Mouse (Mus musculus): Measurements from ENCODE around the gene Sertad3. TPM values are rescaled to one million over a fixed set of nuclear protein-coding genes. Genes with fewer than 3 reads are reported as not detected.

Sertad3 gene
- polyA plus RNA-seq, 1 experiment from 2014 or later: 22.2 TPM

- Histone ChIP-seq H3K4me2 (replicated peaks; ENCODE audit: low read depth, low read length) (peak overlapping the region; percentile 78), H3K9ac (ENCODE audit: low read depth, low read length) (peak overlapping the region; percentile 64; the same call in 1 of the 2 replicates), H3K4me1 (replicated peaks; ENCODE audit: control insufficient read depth, insufficient read depth, low read length) (peaks cover 2% of the 10 kb centered on the region; the same call in 1 of the 2 replicates), H3K4me3 (ENCODE audit: low read depth, low read length) (peak overlapping the region; percentile 74), H3K36me3 (ENCODE audit: control insufficient read depth, insufficient read depth, low read length) (no peaks in the 10 kb centered on the region), H3K27me3 (ENCODE audit: control insufficient read depth, insufficient read depth, low read length) (no peaks in the 10 kb centered on the region), H3K9me3 (ENCODE audit: control insufficient read depth, low read length) (no peaks in the 10 kb centered on the region), H3K27ac (ENCODE audit: low read depth, low read length) (peak overlapping the region; percentile 88)
- ATAC-seq (ENCODE audit: low FRiP score): peak; percentile 91
- under 1% methylated on average over 23 of the region's 23 CpGs for WGBS
- DNase-seq (ENCODE audit: low spot score): peak; percentile 98
Observed at GRCm38 (mm10) chr7:27474490-27474954, 954 bp downstream of the Sertad3 start.

DNA sequence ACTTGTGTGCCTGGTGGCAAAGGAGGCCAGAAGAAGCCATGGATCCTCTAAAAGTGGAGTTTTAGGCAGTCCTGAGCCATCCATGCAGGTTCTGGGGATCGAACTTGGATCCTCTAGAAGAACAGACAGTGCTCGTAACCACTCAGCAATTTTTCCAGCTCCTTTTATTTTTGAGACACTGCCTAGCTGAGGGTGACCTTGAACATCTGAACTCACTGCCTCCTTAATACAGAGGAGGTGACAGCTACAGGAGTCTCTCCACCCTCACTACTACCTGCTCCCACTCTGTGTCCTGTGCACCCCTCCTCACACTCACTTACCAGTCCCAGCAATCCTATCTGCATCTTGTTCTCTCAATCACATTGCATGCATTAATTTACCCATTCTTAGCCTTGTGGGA, 2.0 kb downstream of the Sertad3 start:
- Histone ChIP-seq H3K36me3 (ENCODE audit: control insufficient read depth, insufficient read depth, low read length) (no peaks in the 10 kb centered on the region), H3K9ac (ENCODE audit: low read depth, low read length) (no peak overlapping the region), H3K4me2 (replicated peaks; ENCODE audit: low read depth, low read length) (no peak overlapping the region), H3K4me1 (replicated peaks; ENCODE audit: control insufficient read depth, insufficient read depth, low read length) (peaks cover 2% of the 10 kb centered on the region; the same call in 1 of the 2 replicates), H3K4me3 (ENCODE audit: low read depth, low read length) (no peak overlapping the region), H3K27me3 (ENCODE audit: control insufficient read depth, insufficient read depth, low read length) (no peaks in the 10 kb centered on the region), H3K27ac (ENCODE audit: low read depth, low read length) (no peak overlapping the region), H3K9me3 (ENCODE audit: control insufficient read depth, low read length) (no peaks in the 10 kb centered on the region)
- ATAC-seq (ENCODE audit: low FRiP score): no peak
- DNase-seq (ENCODE audit: low spot score): no peak
- WGBS: 90% methylated on average over 2 of the region's 2 CpGs

DNA sequence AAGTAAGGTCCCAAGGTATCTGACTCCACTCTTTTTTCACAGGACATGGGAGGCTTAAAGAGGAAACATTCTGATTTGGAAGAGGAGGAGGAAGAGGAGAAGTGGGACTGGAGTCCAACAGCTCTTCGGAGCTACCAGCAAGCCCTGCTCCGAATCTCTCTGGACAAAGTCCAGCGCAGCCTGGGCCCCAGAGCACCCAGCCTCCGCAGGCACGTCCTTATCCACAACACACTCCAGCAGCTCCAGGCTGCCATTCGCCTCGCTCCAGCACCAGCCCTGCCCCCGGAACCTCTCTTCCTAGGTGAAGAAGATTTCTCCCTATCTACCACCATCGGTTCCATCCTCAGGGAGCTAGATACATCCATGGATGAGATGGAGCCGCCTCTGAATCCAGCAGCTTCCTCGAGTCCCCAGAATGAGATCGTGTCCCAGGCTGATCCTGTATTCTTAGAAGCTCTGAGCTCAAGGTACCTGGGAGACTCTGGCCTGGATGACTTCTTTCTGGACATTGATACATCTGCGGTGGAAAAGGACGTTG, 2.6 kb downstream of the Sertad3 start:
- Histone ChIP-seq H3K4me3 (ENCODE audit: low read depth, low read length) (no peak overlapping the region), H3K9ac (ENCODE audit: low read depth, low read length) (no peak overlapping the region), H3K27ac (ENCODE audit: low read depth, low read length) (no peak overlapping the region), H3K36me3 (ENCODE audit: control insufficient read depth, insufficient read depth, low read length) (no peaks in the 10 kb centered on the region), H3K27me3 (ENCODE audit: control insufficient read depth, insufficient read depth, low read length) (no peaks in the 10 kb centered on the region), H3K9me3 (ENCODE audit: control insufficient read depth, low read length) (no peaks in the 10 kb centered on the region), H3K4me2 (replicated peaks; ENCODE audit: low read depth, low read length) (no peak overlapping the region), H3K4me1 (replicated peaks; ENCODE audit: control insufficient read depth, insufficient read depth, low read length) (peaks cover 2% of the 10 kb centered on the region; the same call in 1 of the 2 replicates)
- ATAC-seq (ENCODE audit: low FRiP score) (no peak), DNase-seq (ENCODE audit: low spot score) (no peak)
- WGBS: 93% methylated on average over 14 of the region's 14 CpGs

- ATAC-seq (ENCODE audit: low FRiP score): no peak
- H3K36me3 ChIP-seq (ENCODE audit: control insufficient read depth, insufficient read depth, low read length): no peaks in the 10 kb centered on the region
- H3K4me1 ChIP-seq (replicated peaks; ENCODE audit: control insufficient read depth, insufficient read depth, low read length): no peaks in the 10 kb centered on the region
- H3K27ac ChIP-seq (ENCODE audit: low read depth, low read length): no peak overlapping the region
- H3K27me3 ChIP-seq (ENCODE audit: control insufficient read depth, insufficient read depth, low read length): no peaks in the 10 kb centered on the region
- no peak overlapping the region for H3K9ac ChIP-seq (ENCODE audit: low read depth, low read length)
- no peak overlapping the region for H3K4me3 ChIP-seq (ENCODE audit: low read depth, low read length)
- 78% methylated on average over 7 of the region's 7 CpGs for WGBS
- no peak overlapping the region for H3K4me2 ChIP-seq (replicated peaks; ENCODE audit: low read depth, low read length)
- H3K9me3 ChIP-seq (ENCODE audit: control insufficient read depth, low read length): no peaks in the 10 kb centered on the region
- no peak for DNase-seq (ENCODE audit: low spot score)
Observed at GRCm38 (mm10) chr7:27478561-27478960, 5.0 kb downstream of the Sertad3 start.

- 79% methylated on average over 1 of the region's 1 CpGs for WGBS
- no peaks in the 10 kb centered on the region for H3K4me1 ChIP-seq (replicated peaks; ENCODE audit: control insufficient read depth, insufficient read depth, low read length)
- no peak overlapping the region for H3K9ac ChIP-seq (ENCODE audit: low read depth, low read length)
- no peak overlapping the region for H3K4me3 ChIP-seq (ENCODE audit: low read depth, low read length)
- no peaks in the 10 kb centered on the region for H3K36me3 ChIP-seq (ENCODE audit: control insufficient read depth, insufficient read depth, low read length)
- H3K27me3 ChIP-seq (ENCODE audit: control insufficient read depth, insufficient read depth, low read length): no peaks in the 10 kb centered on the region
- ATAC-seq (ENCODE audit: low FRiP score) (no peak), DNase-seq (ENCODE audit: low spot score) (no peak)
- no peak overlapping the region for H3K4me2 ChIP-seq (replicated peaks; ENCODE audit: low read depth, low read length)
- H3K27ac ChIP-seq (ENCODE audit: low read depth, low read length): no peak overlapping the region
- H3K9me3 ChIP-seq (ENCODE audit: control insufficient read depth, low read length): no peaks in the 10 kb centered on the region
Observed at GRCm38 (mm10) chr7:27479750-27480149, 6.2 kb downstream of the Sertad3 start.

- no peak for DNase-seq (ENCODE audit: low spot score)
- Histone ChIP-seq H3K4me2 (replicated peaks; ENCODE audit: low read depth, low read length) (no peak overlapping the region), H3K4me1 (replicated peaks; ENCODE audit: control insufficient read depth, insufficient read depth, low read length) (no peaks in the 10 kb centered on the region), H3K27me3 (ENCODE audit: control insufficient read depth, insufficient read depth, low read length) (no peaks in the 10 kb centered on the region), H3K9ac (ENCODE audit: low read depth, low read length) (no peak overlapping the region), H3K27ac (ENCODE audit: low read depth, low read length) (no peak overlapping the region), H3K4me3 (ENCODE audit: low read depth, low read length) (no peak overlapping the region), H3K9me3 (ENCODE audit: control insufficient read depth, low read length) (no peaks in the 10 kb centered on the region), H3K36me3 (ENCODE audit: control insufficient read depth, insufficient read depth, low read length) (no peaks in the 10 kb centered on the region)
- 71% methylated on average over 3 of the region's 3 CpGs for WGBS
- ATAC-seq (ENCODE audit: low FRiP score): no peak
Observed at GRCm38 (mm10) chr7:27480506-27480905, 6.9 kb downstream of the Sertad3 start.

GRCm38 (mm10) chr7:27480927-27481626, 7.5 kb downstream of the Sertad3 start:
- H3K27ac ChIP-seq (ENCODE audit: low read depth, low read length): no peak overlapping the region; the same call in 1 of the 2 replicates
- 14% methylated on average over 10 of the region's 11 CpGs for WGBS
- no peaks in the 10 kb centered on the region for H3K27me3 ChIP-seq (ENCODE audit: control insufficient read depth, insufficient read depth, low read length)
- H3K4me1 ChIP-seq (replicated peaks; ENCODE audit: control insufficient read depth, insufficient read depth, low read length): no peaks in the 10 kb centered on the region
- peak overlapping the region; percentile 41 for H3K4me2 ChIP-seq (replicated peaks; ENCODE audit: low read depth, low read length)
- H3K9me3 ChIP-seq (ENCODE audit: control insufficient read depth, low read length): no peaks in the 10 kb centered on the region
- ATAC-seq (ENCODE audit: low FRiP score) (no peak; the same call in 1 of the 2 replicates), DNase-seq (ENCODE audit: low spot score) (no peak)
- H3K36me3 ChIP-seq (ENCODE audit: control insufficient read depth, insufficient read depth, low read length): no peaks in the 10 kb centered on the region
- peak overlapping the region; percentile 22 for H3K4me3 ChIP-seq (ENCODE audit: low read depth, low read length)
- H3K9ac ChIP-seq (ENCODE audit: low read depth, low read length): peak overlapping the region; percentile 40; the same call in 1 of the 2 replicates

- Histone ChIP-seq H3K4me1 (replicated peaks; ENCODE audit: control insufficient read depth, insufficient read depth, low read length) (no peaks in the 10 kb centered on the region), H3K9ac (ENCODE audit: low read depth, low read length) (peak overlapping the region; percentile 40; the same call in 1 of the 2 replicates), H3K36me3 (ENCODE audit: control insufficient read depth, insufficient read depth, low read length) (no peaks in the 10 kb centered on the region), H3K27ac (ENCODE audit: low read depth, low read length) (no peak overlapping the region), H3K9me3 (ENCODE audit: control insufficient read depth, low read length) (no peaks in the 10 kb centered on the region), H3K27me3 (ENCODE audit: control insufficient read depth, insufficient read depth, low read length) (no peaks in the 10 kb centered on the region), H3K4me2 (replicated peaks; ENCODE audit: low read depth, low read length) (peak overlapping the region; percentile 41), H3K4me3 (ENCODE audit: low read depth, low read length) (peak overlapping the region; percentile 22)
- 0% methylated on average over 3 of the region's 12 CpGs for WGBS
- ATAC-seq (ENCODE audit: low FRiP score) (peak; percentile 76), DNase-seq (ENCODE audit: low spot score) (peak; percentile 70)
Observed at GRCm38 (mm10) chr7:27481627-27481969, 8.0 kb downstream of the Sertad3 start.

DNA sequence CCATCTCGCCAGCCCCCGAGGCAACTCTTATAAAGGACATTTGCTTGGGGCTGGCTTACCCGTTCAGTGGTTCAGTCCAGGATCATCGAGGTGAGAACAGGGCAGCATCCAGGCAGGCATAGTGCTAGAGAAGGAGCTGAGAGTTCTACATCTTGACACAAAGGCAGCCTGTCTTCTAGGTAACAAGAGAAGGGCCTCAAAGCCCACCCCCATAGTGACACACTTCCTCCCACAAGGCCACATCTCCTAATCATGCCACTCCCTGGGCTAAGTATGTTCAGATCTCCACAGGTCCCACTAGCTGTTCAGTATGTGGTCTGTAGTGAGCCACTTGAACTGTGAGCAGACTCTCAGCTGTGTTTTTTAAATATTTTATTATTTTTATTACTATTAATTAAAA, 10.3 kb downstream of the Sertad3 start:
- DNase-seq (ENCODE audit: low spot score) (no peak), ATAC-seq (ENCODE audit: low FRiP score) (no peak)
- no peaks in the 10 kb centered on the region for H3K36me3 ChIP-seq (ENCODE audit: control insufficient read depth, insufficient read depth, low read length)
- WGBS: 74% methylated on average over 4 of the region's 4 CpGs
- no peak overlapping the region for H3K27ac ChIP-seq (ENCODE audit: low read depth, low read length)
- H3K4me3 ChIP-seq (ENCODE audit: low read depth, low read length): no peak overlapping the region
- H3K9me3 ChIP-seq (ENCODE audit: control insufficient read depth, low read length): no peaks in the 10 kb centered on the region
- H3K27me3 ChIP-seq (ENCODE audit: control insufficient read depth, insufficient read depth, low read length): no peaks in the 10 kb centered on the region
- no peaks in the 10 kb centered on the region for H3K4me1 ChIP-seq (replicated peaks; ENCODE audit: control insufficient read depth, insufficient read depth, low read length)
- no peak overlapping the region for H3K9ac ChIP-seq (ENCODE audit: low read depth, low read length)
- no peak overlapping the region for H3K4me2 ChIP-seq (replicated peaks; ENCODE audit: low read depth, low read length)
